Mouse (Mus musculus) liver, adult (tissue): ENCODE results near the gene Adamts12.

ENCODE experiments used
- GATA4 ChIP-seq: IDR thresholded peaks from 2 replicates; pipeline ENCODE4 v1.6.1; 2014; ENCODE audit warnings: mild to moderate bottlenecking, low read length; ENCODE audit not compliant: insufficient replicate concordance

Adamts12 gene

GRCm38 (mm10) chr15:11283171-11283570 is 218.6 kb downstream of the Adamts12 start:
- TF ChIP-seq GATA4: no peak

- TF ChIP-seq GATA4: no peak
Measured at GRCm38 (mm10) chr15:11287780-11288179, 223.2 kb downstream of the Adamts12 start.

DNA sequence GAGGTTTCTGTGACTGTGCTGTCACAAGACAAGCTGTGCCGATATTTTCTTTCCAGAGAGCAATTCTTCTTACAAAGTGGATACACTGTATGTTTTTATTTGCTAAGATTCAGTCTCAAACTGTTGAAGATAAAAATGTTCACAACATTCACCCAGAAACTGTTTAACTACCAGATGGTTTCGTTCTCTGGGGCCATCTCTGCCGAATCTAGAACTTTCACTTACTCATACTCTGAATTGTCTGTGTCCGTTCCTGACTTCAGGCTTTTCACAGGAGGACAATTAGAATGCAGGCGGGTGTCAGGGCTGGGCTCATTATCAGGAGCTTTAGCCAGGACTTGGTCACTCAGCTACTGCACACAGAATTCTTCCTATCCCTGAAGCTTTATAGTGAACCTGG is 227.7 kb downstream of the Adamts12 start:
- no peak for TF ChIP-seq GATA4

DNA sequence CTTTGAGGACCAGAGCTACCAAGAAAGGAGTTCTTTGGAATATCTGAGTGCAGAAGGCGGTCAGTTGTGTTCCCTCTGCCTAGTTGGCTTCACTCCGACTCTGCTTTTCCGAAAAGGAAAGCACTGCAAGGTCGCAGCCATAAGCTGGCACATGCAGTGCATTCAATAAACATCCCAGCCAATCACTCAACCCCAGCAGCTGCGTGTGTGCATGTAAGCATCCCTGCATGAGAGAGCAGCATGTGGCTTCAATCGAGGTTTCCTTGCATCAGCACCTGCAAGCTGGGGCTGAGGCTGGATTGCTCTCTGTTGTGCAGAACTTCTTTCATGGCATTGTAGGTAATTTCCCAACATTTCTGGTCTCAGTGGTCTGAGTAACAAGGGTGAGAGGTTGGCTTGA is 230.4 kb downstream of the Adamts12 start:
- TF ChIP-seq GATA4: no peak

DNA sequence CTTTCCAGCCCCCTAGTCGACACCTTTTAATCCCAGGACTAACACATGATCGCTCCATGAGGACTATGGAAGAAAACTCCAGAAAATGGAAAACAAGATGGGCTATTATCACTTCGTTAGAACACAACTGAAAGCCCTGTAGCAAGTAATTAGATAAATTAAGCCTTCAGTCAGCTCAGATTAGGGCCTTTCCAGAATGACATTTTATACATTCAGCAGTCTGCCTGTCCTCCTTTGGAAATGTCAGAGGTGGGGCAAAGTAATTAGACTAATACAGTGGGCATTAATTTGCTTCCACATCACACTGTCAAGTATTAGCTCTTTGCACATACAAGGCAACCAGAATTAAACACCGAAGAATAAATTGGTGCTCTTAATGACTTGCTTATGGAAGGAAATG is 233.4 kb downstream of the Adamts12 start:
- TF ChIP-seq GATA4: no peak

DNA sequence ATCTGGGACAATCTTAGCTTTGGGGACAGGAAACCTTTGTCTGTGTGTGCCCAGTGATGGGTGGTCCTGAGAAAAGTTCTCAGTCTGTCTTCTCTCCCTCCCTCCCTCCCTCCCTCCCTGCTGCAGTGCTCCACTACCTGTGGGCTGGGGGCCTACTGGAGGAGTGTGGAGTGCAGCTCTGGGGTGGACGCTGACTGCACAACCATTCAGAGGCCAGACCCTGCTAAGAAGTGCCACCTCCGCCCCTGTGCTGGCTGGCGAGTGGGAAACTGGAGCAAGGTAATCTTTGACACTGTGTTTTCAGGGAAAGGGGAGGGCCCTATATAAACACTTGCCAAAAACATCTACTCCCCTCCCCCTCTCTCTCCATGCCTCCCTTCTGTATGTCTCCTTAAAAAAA is 252.5 kb downstream of the Adamts12 start:
- no peak for TF ChIP-seq GATA4

DNA sequence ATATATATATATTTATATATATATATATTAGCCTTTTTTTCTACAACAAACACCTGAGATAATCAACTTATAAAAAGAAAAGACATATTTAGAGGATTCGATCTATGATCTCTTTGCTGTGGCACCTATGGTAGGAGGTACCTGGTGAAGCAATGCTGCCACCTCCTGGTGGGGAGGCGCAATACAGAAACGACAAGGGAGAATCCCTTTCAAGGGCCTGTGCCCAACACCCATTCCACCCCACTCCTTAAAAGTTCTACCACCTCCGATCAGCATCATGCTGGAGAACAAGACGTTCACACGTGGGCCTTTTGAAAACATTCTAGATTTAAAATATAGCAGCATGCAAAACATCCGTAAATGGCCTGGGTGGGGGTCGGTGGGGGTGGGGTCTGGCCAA is 255.9 kb downstream of the Adamts12 start:
- no peak for TF ChIP-seq GATA4

- no peak for TF ChIP-seq GATA4
Measured at GRCm38 (mm10) chr15:11339467-11340180, 275.0 kb downstream of the Adamts12 start.

DNA sequence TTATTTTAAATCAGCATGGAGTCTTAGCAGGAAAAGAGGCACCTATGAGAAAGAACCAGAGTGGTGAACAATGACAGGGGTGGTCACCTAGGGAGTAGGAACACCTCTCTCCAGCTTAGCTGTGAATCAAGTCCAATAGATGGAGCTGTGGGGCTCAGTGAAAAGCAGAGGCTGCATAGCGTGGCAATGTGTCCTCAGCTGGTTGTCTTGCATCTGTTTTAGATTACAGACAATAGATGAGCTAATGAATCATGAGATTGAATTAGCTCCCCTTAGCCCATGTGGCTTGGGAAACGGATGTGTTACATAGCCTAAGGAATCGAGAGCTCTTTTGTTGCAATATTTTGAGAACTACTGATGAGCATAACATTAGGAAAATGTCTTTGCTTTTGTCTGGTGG is 291.3 kb downstream of the Adamts12 start:
- no peak for TF ChIP-seq GATA4

GRCm38 (mm10) chr15:11357501-11357900 is 292.9 kb downstream of the Adamts12 start:
- no peak for TF ChIP-seq GATA4

- TF ChIP-seq GATA4: no peak
Measured at GRCm38 (mm10) chr15:11360888-11361287, 296.3 kb downstream of the Adamts12 start.

DNA sequence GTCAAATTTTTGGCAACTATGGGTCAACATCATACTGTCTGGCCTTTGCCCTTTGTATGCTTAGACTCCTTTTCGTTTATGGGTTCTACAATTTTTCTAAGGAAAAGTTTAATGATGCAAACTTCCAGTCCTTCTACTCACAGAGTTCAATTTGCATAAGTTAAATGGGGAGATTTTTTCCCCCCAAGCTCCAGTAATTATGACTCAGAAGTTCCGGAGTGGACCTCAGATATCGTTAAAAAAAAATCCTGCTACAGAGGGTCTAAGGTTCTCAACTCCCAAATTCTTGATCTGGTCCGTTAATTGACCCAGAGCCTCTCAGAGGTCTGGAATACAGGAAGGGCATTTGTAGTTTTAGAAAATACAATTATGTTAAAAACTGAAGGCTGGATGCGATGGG is 297.2 kb downstream of the Adamts12 start:
- TF ChIP-seq GATA4: no peak

GRCm38 (mm10) chr15:11364112-11364511 is 299.5 kb downstream of the Adamts12 start:
- TF ChIP-seq GATA4: no peak

GRCm38 (mm10) chr15:11364795-11365194 is 300.2 kb downstream of the Adamts12 start:
- no peak for TF ChIP-seq GATA4

DNA sequence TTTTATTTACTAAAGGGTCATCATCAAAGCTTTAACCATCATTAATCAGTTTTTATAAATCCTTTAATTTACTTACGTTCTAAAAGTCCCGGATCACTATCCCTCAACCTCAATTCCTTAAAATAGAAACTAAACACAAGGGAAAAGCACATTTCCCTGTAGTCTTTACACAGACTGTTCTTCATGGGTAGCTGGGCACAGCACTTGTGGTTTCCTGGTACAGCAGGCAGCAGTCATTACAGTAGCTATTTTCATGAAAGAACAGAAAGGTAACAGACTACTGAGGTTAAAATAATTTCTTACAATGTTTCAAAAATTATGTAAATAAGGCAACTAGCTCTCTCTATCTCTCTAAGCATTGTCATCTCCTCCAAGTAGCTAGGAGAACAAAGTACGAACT is 305.0 kb downstream of the Adamts12 start:
- no peak for TF ChIP-seq GATA4

GRCm38 (mm10) chr15:11370477-11371085 is 306.0 kb downstream of the Adamts12 start:
- TF ChIP-seq GATA4: no peak
